Mouse (Mus musculus): ENCODE measurements around the gene Skap1. TPM values are rescaled to one million over a fixed set of nuclear protein-coding genes. Genes with fewer than 3 reads are reported as not detected.

Gene Skap1
- polyA plus RNA-seq, 1 experiment from 2014 or later: 6.5 TPM

DNA sequence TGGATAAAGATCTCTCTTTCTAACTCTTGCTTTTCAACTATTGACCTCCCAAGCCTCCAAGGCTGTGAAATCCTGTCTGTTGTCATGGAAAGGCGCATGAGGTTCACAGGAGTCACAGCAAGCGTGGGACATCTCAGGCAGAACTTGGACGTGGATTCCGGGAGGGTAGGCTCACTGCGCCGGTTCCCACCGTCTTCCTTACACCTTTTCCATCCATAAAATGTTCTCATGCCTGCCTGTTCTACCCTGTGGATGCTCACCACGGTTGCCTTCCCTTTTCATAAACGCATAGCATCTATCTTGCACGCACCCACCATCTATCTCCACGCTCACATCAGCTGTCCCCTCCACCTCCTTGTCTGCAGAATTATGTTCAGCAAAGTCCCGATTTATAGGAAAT lies 276.4 kb downstream of the Skap1 start:
- Histone ChIP-seq H3K27ac (replicated peaks) (peak overlapping the region; percentile 85), H3K9ac (0 out of 2 replicates have a peak overlapping the region, but pooled peaks have one; percentile 25)

DNA sequence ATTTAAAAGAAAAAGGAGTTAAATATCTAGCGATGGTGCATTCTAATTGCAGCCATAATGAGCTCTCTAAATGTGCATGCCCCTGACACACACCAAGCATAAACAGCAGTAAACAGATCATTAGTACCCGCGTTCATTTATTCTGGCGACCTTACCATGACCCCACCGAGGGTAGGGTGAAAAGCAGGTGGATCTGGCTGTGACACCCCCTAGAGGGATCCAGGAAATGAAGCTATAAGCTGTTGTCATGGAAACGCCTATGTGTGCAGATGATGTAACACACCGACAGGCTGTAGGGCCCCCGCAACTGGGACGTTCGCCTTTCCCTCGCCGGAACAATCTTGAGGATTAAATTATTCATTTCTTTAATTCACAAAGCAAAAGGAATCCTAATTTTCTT lies 277.6 kb downstream of the Skap1 start:
- Histone ChIP-seq H3K9ac (peak overlapping the region; percentile 25; the same call in 1 of the 2 replicates), H3K4me3 (0 out of 2 replicates have a peak overlapping the region, but pooled peaks have one; percentile 8), H3K4me1 (replicated peaks) (peaks cover 70% of the 10 kb centered on the region)

More for the DNA sequence above, 276.4 kb downstream of the Skap1 start:
- ATAC-seq (ENCODE audit: low FRiP score, low read depth): no peak
- Histone ChIP-seq H3K4me3 (0 out of 2 replicates have a peak overlapping the region, but pooled peaks have one; percentile 3), H3K4me1 (replicated peaks) (peaks cover 70% of the 10 kb centered on the region), H3K9me3 (no peaks in the 10 kb centered on the region), H3K36me3 (no peaks in the 10 kb centered on the region), H3K4me2 (peak overlapping the region; percentile 44), H3K27me3 (no peaks in the 10 kb centered on the region)
- 48% methylated on average over 12 of the region's 12 CpGs for WGBS

DNA sequence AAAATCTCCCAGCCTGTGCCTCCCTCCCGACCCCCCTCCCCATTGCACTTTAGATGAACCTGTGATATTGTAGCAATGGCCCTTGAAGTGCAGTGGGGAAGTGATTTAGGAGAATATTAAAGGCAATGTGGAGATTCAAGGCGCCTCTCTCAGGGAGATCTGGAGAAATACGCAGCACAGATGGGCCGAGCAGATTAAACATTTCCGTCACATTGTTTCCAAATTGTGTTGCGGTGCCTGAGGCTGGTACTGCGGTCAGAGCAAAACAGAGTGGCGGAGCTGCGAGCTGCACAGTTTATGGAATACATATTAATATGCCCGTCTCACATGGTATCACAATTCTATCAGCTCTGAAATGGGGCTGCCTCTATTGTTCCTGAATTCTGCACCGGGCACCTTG lies 278.6 kb downstream of the Skap1 start:
- Histone ChIP-seq H3K9me3 (no peaks in the 10 kb centered on the region), H3K4me3 (no peak overlapping the region), H3K4me1 (replicated peaks) (peaks cover 70% of the 10 kb centered on the region), H3K27ac (replicated peaks) (peak overlapping the region; percentile 85), H3K36me3 (no peaks in the 10 kb centered on the region), H3K9ac (peak overlapping the region; percentile 16; the same call in 1 of the 2 replicates), H3K27me3 (no peaks in the 10 kb centered on the region), H3K4me2 (peak overlapping the region; percentile 44)
- ATAC-seq (ENCODE audit: low FRiP score, low read depth): peak; percentile 49; the same call in 1 of the 2 replicates
- 23% methylated on average over 11 of the region's 11 CpGs for WGBS

More for the DNA sequence above, 277.6 kb downstream of the Skap1 start:
- no peaks in the 10 kb centered on the region for H3K36me3 ChIP-seq
- H3K27ac ChIP-seq (replicated peaks): peak overlapping the region; percentile 85
- peak overlapping the region; percentile 44 for H3K4me2 ChIP-seq
- WGBS: 10% methylated on average over 12 of the region's 12 CpGs
- ATAC-seq (ENCODE audit: low FRiP score, low read depth): peak; percentile 81
- H3K27me3 ChIP-seq: no peaks in the 10 kb centered on the region
- H3K9me3 ChIP-seq: no peaks in the 10 kb centered on the region

DNA sequence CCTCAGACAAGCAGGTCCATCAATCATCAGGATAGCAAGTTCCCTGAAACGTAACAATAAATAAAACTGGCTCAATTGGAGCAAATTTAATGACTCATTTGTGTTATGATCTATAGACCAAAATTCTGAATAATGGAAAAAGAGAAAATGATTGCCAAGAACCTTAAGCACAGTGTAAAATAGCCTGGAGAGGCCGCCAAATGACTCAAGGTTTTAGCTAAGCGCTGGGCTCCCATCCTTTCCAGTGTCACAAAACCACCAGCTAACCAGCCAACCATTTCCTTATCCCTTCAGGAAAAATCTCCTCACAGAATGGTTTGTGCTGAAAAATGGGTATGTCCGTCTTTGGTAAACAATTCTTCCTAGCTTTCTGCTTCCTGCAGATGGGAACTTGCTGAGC lies 279.5 kb downstream of the Skap1 start:
- H3K4me1 ChIP-seq (replicated peaks): peaks cover 63% of the 10 kb centered on the region
- peak overlapping the region; percentile 85 for H3K27ac ChIP-seq (replicated peaks)
- 59% methylated on average over 4 of the region's 4 CpGs for WGBS
- H3K4me2 ChIP-seq: no peak overlapping the region
- no peak overlapping the region for H3K4me3 ChIP-seq
- no peaks in the 10 kb centered on the region for H3K27me3 ChIP-seq
- H3K36me3 ChIP-seq: no peaks in the 10 kb centered on the region
- no peak for ATAC-seq (ENCODE audit: low FRiP score, low read depth)
- H3K9ac ChIP-seq: no peak overlapping the region
- no peaks in the 10 kb centered on the region for H3K9me3 ChIP-seq

DNA sequence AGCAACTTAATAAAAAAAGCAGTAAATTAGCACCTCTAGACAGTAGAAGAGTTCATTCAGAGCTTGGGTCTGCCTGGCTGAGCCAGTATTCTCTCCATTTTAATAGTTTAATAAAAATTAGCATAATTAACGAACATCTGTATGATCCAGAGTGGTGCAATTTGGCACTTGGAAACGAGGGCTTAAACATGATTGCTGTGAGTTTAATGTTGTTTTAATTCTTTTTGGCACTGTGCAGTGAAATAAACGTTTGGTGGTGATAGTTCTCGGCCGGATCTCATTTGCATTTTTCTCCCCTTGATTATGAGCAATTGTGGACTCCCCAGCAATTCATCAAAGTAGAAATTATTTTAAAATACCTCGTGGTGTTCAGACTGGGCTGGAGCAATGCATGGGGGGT lies 282.3 kb downstream of the Skap1 start:
- H3K27ac ChIP-seq (replicated peaks): peak overlapping the region; percentile 75
- no peak overlapping the region for H3K9ac ChIP-seq
- H3K4me3 ChIP-seq: no peak overlapping the region
- peaks cover 42% of the 10 kb centered on the region for H3K4me1 ChIP-seq (replicated peaks)
- 48% methylated on average over 6 of the region's 6 CpGs for WGBS
- no peak for ATAC-seq (ENCODE audit: low FRiP score, low read depth)
- H3K9me3 ChIP-seq: no peaks in the 10 kb centered on the region
- no peaks in the 10 kb centered on the region for H3K36me3 ChIP-seq
- H3K4me2 ChIP-seq: 0 out of 2 replicates have a peak overlapping the region, but pooled peaks have one; percentile 20
- H3K27me3 ChIP-seq: no peaks in the 10 kb centered on the region

DNA sequence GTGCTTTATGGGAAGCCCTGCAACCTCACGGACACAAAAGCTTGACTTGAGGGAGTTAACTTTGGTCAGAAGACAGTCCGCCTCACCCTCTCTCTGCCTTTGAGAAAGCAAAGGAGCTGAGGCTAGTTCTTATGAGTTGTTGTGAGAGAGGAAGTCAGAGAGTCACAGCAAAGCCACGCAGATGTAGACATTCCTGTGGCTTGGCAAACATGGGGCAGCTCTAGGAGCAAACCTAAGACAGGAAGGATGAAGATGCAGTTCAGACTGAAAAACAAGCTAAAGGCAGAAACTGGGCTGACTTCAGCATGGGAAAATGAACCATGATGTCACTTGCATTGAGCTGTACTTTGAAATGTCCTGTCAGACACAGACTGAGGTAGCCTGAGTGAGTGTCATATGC lies 283.2 kb downstream of the Skap1 start:
- H3K4me1 ChIP-seq (replicated peaks): peaks cover 33% of the 10 kb centered on the region

GRCm38 (mm10) chr11:96755298-96755697 lies 290.9 kb downstream of the Skap1 start:
- Histone ChIP-seq H3K27me3 (no peaks in the 10 kb centered on the region), H3K27ac (replicated peaks) (no peak overlapping the region), H3K4me2 (no peak overlapping the region), H3K4me3 (no peak overlapping the region), H3K9me3 (no peaks in the 10 kb centered on the region), H3K36me3 (no peaks in the 10 kb centered on the region), H3K9ac (no peak overlapping the region), H3K4me1 (replicated peaks) (0 out of 2 replicates have a peak, but pooled peaks cover 3% of the 10 kb centered on the region)
- 100% methylated on average over 2 of the region's 2 CpGs for WGBS
- ATAC-seq (ENCODE audit: low FRiP score, low read depth): no peak

More for the DNA sequence above, 283.2 kb downstream of the Skap1 start:
- H3K27ac ChIP-seq (replicated peaks): peak overlapping the region; percentile 75
- H3K36me3 ChIP-seq: no peaks in the 10 kb centered on the region
- no peak for ATAC-seq (ENCODE audit: low FRiP score, low read depth)
- peak overlapping the region; percentile 20; the same call in 1 of the 2 replicates for H3K4me2 ChIP-seq
- H3K9me3 ChIP-seq: no peaks in the 10 kb centered on the region
- 58% methylated on average over 3 of the region's 3 CpGs for WGBS
- H3K9ac ChIP-seq: no peak overlapping the region
- no peak overlapping the region for H3K4me3 ChIP-seq
- H3K27me3 ChIP-seq: no peaks in the 10 kb centered on the region

DNA sequence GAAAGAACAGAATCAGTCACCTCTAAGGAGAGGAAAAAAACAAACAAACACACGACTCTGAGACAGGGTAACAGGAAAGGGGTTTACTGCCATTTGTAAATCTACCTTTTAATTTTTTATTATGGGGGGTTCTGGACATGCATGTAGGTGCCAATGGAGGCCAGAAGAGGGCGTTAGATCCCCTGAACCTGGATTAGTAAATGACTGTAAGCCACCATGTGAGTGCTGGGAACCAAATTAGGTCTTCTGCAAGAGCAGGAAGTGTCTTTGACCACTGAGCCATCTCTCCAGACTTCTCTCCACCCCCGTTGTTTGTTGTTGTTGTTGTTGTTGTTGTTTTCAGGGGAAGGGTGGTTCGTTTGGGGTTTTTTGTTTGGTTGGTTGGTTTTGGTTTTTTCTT lies 293.0 kb downstream of the Skap1 start:
- Histone ChIP-seq H3K4me1 (replicated peaks) (peaks cover 8% of the 10 kb centered on the region), H3K9ac (no peak overlapping the region), H3K4me2 (no peak overlapping the region), H3K27ac (replicated peaks) (no peak overlapping the region), H3K27me3 (no peaks in the 10 kb centered on the region), H3K36me3 (no peaks in the 10 kb centered on the region), H3K9me3 (no peaks in the 10 kb centered on the region), H3K4me3 (no peak overlapping the region)
- WGBS: 57% methylated on average over 4 of the region's 4 CpGs
- no peak for ATAC-seq (ENCODE audit: low FRiP score, low read depth)

DNA sequence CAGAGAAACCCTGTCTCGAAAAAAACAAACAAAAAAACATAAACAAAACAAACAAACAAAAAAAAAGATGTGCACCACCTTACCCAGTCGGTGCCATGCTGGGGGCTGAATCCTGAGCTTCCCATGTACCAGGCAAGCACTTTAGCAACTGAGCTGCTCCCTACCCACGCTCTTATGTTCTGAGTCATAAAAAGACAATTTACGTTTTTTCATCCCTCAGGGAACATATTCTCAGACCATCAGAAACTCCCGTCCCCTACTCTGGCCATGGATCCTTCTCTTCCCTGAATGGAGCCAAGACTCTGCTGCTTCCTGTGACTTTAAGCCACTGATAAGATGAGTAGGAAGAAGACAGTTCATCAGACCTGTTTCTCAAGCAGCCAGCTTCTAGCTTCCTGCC lies 294.0 kb downstream of the Skap1 start:
- Histone ChIP-seq H3K4me1 (replicated peaks) (peaks cover 17% of the 10 kb centered on the region), H3K27ac (replicated peaks) (no peak overlapping the region), H3K9me3 (no peaks in the 10 kb centered on the region), H3K4me2 (no peak overlapping the region), H3K27me3 (no peaks in the 10 kb centered on the region), H3K36me3 (no peaks in the 10 kb centered on the region), H3K9ac (no peak overlapping the region), H3K4me3 (no peak overlapping the region)
- ATAC-seq (ENCODE audit: low FRiP score, low read depth): no peak
- WGBS: 73% methylated on average over 5 of the region's 5 CpGs

DNA sequence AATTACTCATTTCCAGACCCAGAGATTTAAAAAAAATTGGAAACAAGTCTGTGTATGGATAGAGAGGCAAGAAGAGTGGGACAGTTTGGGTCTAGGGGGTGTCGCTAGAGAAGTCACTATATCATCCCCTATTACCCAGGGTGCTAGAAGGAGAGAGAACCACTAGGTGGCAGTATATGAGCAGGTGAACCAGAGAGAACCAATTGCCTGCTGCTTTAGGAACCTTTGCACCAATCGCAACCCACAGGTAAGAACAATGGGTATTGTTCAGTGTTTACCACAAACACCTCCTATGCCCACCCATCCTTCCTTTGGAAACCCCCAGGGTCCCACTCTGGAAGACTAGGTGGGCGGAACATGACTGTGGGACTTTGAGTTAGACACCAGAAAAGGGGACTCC lies 295.6 kb downstream of the Skap1 start:
- H3K27ac ChIP-seq (replicated peaks): no peak overlapping the region
- H3K36me3 ChIP-seq: no peaks in the 10 kb centered on the region
- no peak for ATAC-seq (ENCODE audit: low FRiP score, low read depth)
- no peaks in the 10 kb centered on the region for H3K27me3 ChIP-seq
- H3K4me3 ChIP-seq: no peak overlapping the region
- H3K9ac ChIP-seq: no peak overlapping the region
- H3K4me2 ChIP-seq: no peak overlapping the region
- WGBS: 40% methylated on average over 3 of the region's 3 CpGs
- no peaks in the 10 kb centered on the region for H3K9me3 ChIP-seq
- peaks cover 32% of the 10 kb centered on the region for H3K4me1 ChIP-seq (replicated peaks)

DNA sequence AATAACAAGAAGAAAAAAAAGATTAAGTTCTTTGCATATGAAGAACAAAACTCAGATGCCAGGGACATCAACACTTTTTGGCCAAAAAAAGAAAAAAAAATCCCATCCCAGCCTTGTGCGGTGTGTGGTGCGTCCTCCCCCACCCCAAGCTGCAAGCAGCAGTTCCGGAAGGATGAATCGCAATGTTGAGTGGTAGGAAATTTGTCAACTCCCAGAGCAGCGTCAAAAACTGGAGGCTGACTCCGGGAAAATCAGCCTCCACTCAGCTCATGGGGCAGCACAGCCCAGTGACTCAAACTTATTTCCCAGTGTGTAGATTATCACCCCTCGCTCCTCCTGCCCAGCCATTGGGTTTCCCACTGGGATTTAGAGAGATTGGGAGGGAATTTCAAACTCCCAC lies 297.6 kb downstream of the Skap1 start:
- Histone ChIP-seq H3K4me2 (no peak overlapping the region), H3K27ac (replicated peaks) (peak overlapping the region; percentile 70; the same call in 1 of the 2 replicates), H3K4me1 (replicated peaks) (peaks cover 50% of the 10 kb centered on the region), H3K36me3 (no peaks in the 10 kb centered on the region), H3K9me3 (no peaks in the 10 kb centered on the region), H3K27me3 (no peaks in the 10 kb centered on the region), H3K4me3 (no peak overlapping the region), H3K9ac (no peak overlapping the region)
- WGBS: 58% methylated on average over 7 of the region's 7 CpGs
- no peak for ATAC-seq (ENCODE audit: low FRiP score, low read depth)

DNA sequence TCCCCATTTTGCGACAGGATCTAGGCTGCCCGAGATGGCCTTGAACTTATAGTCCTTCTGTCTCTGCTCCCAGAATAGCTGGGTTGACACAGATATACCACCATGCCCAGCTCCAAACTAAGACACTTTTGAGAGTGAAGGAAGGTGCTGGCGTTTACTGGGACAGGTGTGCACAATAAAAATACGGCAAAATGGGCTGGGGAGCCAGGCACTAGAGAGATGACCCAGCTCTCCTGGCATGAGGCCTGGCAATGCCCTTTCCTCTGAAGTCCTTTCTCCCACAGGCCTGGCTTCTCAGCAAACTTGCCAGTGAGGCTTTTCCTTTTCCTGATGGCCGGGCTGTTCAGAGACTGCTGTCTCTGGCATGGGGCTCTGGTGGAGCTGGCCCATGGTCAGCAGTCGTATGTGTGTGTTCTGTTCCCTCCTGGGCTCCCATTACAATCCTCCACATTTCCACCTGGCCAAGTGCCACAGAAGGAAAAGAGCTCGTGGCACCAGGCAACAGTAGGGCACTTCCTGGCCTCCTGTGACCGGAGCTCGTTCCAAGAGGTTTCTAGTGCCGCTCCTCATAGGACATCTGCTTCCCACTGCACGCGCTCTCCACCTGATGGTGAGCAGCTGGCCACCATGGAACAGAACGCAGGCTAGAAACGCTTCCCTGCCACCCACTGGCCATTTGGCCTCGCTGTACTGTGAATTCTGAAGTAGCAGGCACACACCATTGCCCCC lies 298.5 kb downstream of the Skap1 start:
- Histone ChIP-seq H3K27me3 (no peaks in the 10 kb centered on the region), H3K4me3 (no peak overlapping the region), H3K4me2 (no peak overlapping the region), H3K9ac (no peak overlapping the region), H3K4me1 (replicated peaks) (peaks cover 60% of the 10 kb centered on the region), H3K36me3 (no peaks in the 10 kb centered on the region), H3K27ac (replicated peaks) (peak overlapping the region; percentile 70), H3K9me3 (no peaks in the 10 kb centered on the region)
- peak; percentile 41; the same call in 1 of the 2 replicates for ATAC-seq (ENCODE audit: low FRiP score, low read depth)
- WGBS: 50% methylated on average over 15 of the region's 15 CpGs

Data from hindbrain, embryonic 15.5 days (tissue).